ENCODE assay signal across 22 mouse cellular contexts in the genomic region with DNA sequence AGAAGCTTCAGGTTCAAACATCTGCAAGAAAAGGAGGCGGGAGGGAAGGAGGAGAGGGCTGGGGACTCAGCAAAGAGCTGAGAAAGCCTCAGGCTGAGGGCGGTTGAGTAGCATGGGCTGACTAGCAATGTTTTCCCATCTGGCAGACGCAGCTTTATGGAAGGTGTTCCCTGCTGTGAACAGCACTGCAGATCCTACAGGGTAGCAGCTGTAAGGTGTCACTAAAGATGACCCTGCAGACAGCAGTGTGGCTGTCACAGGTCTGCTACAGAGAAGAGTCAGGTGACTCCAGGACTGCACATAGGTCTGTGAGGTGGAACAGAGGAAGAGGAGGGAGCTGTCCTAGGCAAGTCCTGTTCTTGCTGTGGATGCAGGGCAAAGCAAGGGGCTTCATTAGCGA. TPM values are rescaled to one million over a fixed set of nuclear protein-coding genes. Genes with fewer than 3 reads are reported as not detected.
DNase-seq lines count a peak whose midpoint lies in the region; ATAC-seq and TF ChIP-seq lines count a peak whose summit lies in the region.
"Had no signal": no experiment of that assay in that cellular context is flagged by ENCODE, and none has a peak within 500 bp of the region (broad histone marks: within the 10 kb centered on the region; RNA-seq: fewer than 3 reads in every experiment).

No protein-coding gene starts in this region.

- TF ChIP-seq POLR2A in kidney, adult 2 months (IDR thresholded peaks at IDR 0.05; ENCODE audit: low read depth, low read length), result no peak

- ATAC-seq in forebrain, embryonic 13.5 days, result peak; percentile 51; the same call in 1 of the 2 replicates
- no peak for ATAC-seq in forebrain, embryonic 15.5 days (replicated peaks)
- ATAC-seq in midbrain, embryonic 12.5 days (ENCODE audit: low FRiP score, low read depth), result peak; percentile 19; the same call in 1 of the 2 replicates
- ATAC-seq in midbrain, embryonic 14.5 days (ENCODE audit: low FRiP score, low TSS enrichment), result no peak
- ATAC-seq in hindbrain, embryonic 14.5 days (ENCODE audit: low FRiP score), result peak; percentile 65; the same call in 1 of the 2 replicates

- WGBS in forebrain, embryonic 13.5 days, result 44% methylated on average over 4 of the region's 4 CpGs
- WGBS in forebrain, embryonic 15.5 days, result 33% methylated on average over 4 of the region's 4 CpGs
- 54% methylated on average over 4 of the region's 4 CpGs for WGBS in midbrain, embryonic 12.5 days
- 52% methylated on average over 4 of the region's 4 CpGs for WGBS in midbrain, embryonic 14.5 days
- WGBS in hindbrain, embryonic 14.5 days, result 43% methylated on average over 4 of the region's 4 CpGs
- WGBS in kidney, adult 2 months, result 44% methylated on average over 4 of the region's 4 CpGs

- no peak for DNase-seq in midbrain, embryonic 14.5 days
- DNase-seq in hindbrain, embryonic 14.5 days (ENCODE audit: low spot score), result no peak
- peak; percentile 35 for DNase-seq in retina, postnatal 1 day
- no peak for DNase-seq in kidney, adult 2 months
- DNase-seq: adrenal gland, postnatal 10 days; cerebellum, adult 18-20 months; cerebellum, postnatal 25 days; gastrocnemius, postnatal 36 days; kidney, adult 11 months; liver, embryonic 13.5 days; right cerebral cortex, postnatal 14 days; spleen, adult 18-20 months; thymus, postnatal 36 days had no signal

- no peak overlapping the region for H3K4me2 ChIP-seq in forebrain, embryonic 13.5 days
- H3K4me2 ChIP-seq in forebrain, embryonic 15.5 days (replicated peaks), result no peak overlapping the region
- no peak overlapping the region for H3K4me2 ChIP-seq in midbrain, embryonic 12.5 days (replicated peaks)
- H3K4me2 ChIP-seq in midbrain, embryonic 14.5 days (ENCODE audit: low read length), result no peak overlapping the region
- H3K4me2 ChIP-seq in hindbrain, embryonic 14.5 days (replicated peaks), result no peak overlapping the region
- H3K4me2 ChIP-seq: embryonic facial prominence, embryonic 13.5 days; hindbrain, embryonic 15.5 days; liver, embryonic 13.5 days; lung, embryonic 15.5 days had no signal

- no peak overlapping the region for H3K4me3 ChIP-seq in forebrain, embryonic 13.5 days
- no peak overlapping the region for H3K4me3 ChIP-seq in forebrain, embryonic 15.5 days
- H3K4me3 ChIP-seq in midbrain, embryonic 12.5 days, result no peak overlapping the region
- no peak overlapping the region for H3K4me3 ChIP-seq in midbrain, embryonic 14.5 days (replicated peaks; ENCODE audit: low read depth, low read length)
- H3K4me3 ChIP-seq in hindbrain, embryonic 14.5 days (replicated peaks; ENCODE audit: low read length), result no peak overlapping the region
- no peak overlapping the region for H3K4me3 ChIP-seq in kidney, adult 2 months (ENCODE audit: insufficient read depth, low read depth, low read length)
- H3K4me3 ChIP-seq: embryonic facial prominence, embryonic 13.5 days; hindbrain, embryonic 15.5 days; liver, embryonic 13.5 days; lung, embryonic 15.5 days had no signal

- no peaks in the 10 kb centered on the region for H3K4me1 ChIP-seq in forebrain, embryonic 13.5 days
- H3K4me1 ChIP-seq in forebrain, embryonic 15.5 days, result no peaks in the 10 kb centered on the region
- H3K4me1 ChIP-seq in midbrain, embryonic 12.5 days, result 0 out of 2 replicates have a peak, but pooled peaks cover 10% of the 10 kb centered on the region
- H3K4me1 ChIP-seq in midbrain, embryonic 14.5 days (ENCODE audit: control insufficient read depth, insufficient read depth, low read length), result no peaks in the 10 kb centered on the region
- no peaks in the 10 kb centered on the region for H3K4me1 ChIP-seq in hindbrain, embryonic 14.5 days (replicated peaks; ENCODE audit: control insufficient read depth, insufficient read depth, low read length)
- H3K4me1 ChIP-seq in kidney, adult 2 months (ENCODE audit: control insufficient read depth, insufficient read depth, low read length), result no peaks in the 10 kb centered on the region
- H3K4me1 ChIP-seq: liver, embryonic 13.5 days; lung, embryonic 15.5 days had no signal

- no peak overlapping the region for H3K27ac ChIP-seq in forebrain, embryonic 13.5 days
- no peak overlapping the region for H3K27ac ChIP-seq in forebrain, embryonic 15.5 days (replicated peaks)
- H3K27ac ChIP-seq in midbrain, embryonic 12.5 days (replicated peaks), result 0 out of 2 replicates have a peak overlapping the region, but pooled peaks have one; percentile 25
- no peak overlapping the region for H3K27ac ChIP-seq in midbrain, embryonic 14.5 days (replicated peaks; ENCODE audit: low read depth, low read length)
- H3K27ac ChIP-seq in hindbrain, embryonic 14.5 days, result no peak overlapping the region
- H3K27ac ChIP-seq in kidney, adult 2 months (ENCODE audit: insufficient read depth, low read depth, low read length), result no peak overlapping the region
- H3K27ac ChIP-seq: embryonic facial prominence, embryonic 13.5 days; hindbrain, embryonic 15.5 days; kidney, postnatal 0 days; liver, embryonic 13.5 days; lung, embryonic 15.5 days; macrophage had no signal

- no peaks in the 10 kb centered on the region for H3K36me3 ChIP-seq in forebrain, embryonic 13.5 days (ENCODE audit: poor library complexity, severe bottlenecking)
- H3K36me3 ChIP-seq in forebrain, embryonic 15.5 days, result no peaks in the 10 kb centered on the region
- no peaks in the 10 kb centered on the region for H3K36me3 ChIP-seq in midbrain, embryonic 12.5 days
- no peaks in the 10 kb centered on the region for H3K36me3 ChIP-seq in midbrain, embryonic 14.5 days (ENCODE audit: control insufficient read depth, insufficient read depth, low read length)
- no peaks in the 10 kb centered on the region for H3K36me3 ChIP-seq in hindbrain, embryonic 14.5 days (replicated peaks; ENCODE audit: control insufficient read depth, insufficient read depth)
- H3K36me3 ChIP-seq in kidney, adult 2 months (ENCODE audit: control insufficient read depth, insufficient read depth, low read length), result no peaks in the 10 kb centered on the region
- H3K36me3 ChIP-seq: embryonic facial prominence, embryonic 13.5 days; hindbrain, embryonic 15.5 days; liver, embryonic 13.5 days; lung, embryonic 15.5 days had no signal

- TF ChIP-seq CTCF in kidney, adult 2 months (conservative IDR thresholded peaks at IDR 0.05; ENCODE audit: insufficient read depth, insufficient read length, low read depth, low read length), result no peak

- no peak overlapping the region for H3K9ac ChIP-seq in forebrain, embryonic 13.5 days
- no peak overlapping the region for H3K9ac ChIP-seq in forebrain, embryonic 15.5 days (replicated peaks)
- no peak overlapping the region for H3K9ac ChIP-seq in midbrain, embryonic 12.5 days (replicated peaks)
- H3K9ac ChIP-seq in midbrain, embryonic 14.5 days (replicated peaks; ENCODE audit: low read length), result no peak overlapping the region
- H3K9ac ChIP-seq in hindbrain, embryonic 14.5 days, result no peak overlapping the region
- H3K9ac ChIP-seq: embryonic facial prominence, embryonic 13.5 days; hindbrain, embryonic 15.5 days; liver, embryonic 13.5 days; lung, embryonic 15.5 days had no signal

- H3K9me3 ChIP-seq in forebrain, embryonic 13.5 days (replicated peaks), result no peaks in the 10 kb centered on the region
- H3K9me3 ChIP-seq in forebrain, embryonic 15.5 days, result no peaks in the 10 kb centered on the region
- H3K9me3 ChIP-seq in midbrain, embryonic 12.5 days, result no peaks in the 10 kb centered on the region
- H3K9me3 ChIP-seq in midbrain, embryonic 14.5 days (ENCODE audit: control insufficient read depth, low read length), result no peaks in the 10 kb centered on the region
- no peaks in the 10 kb centered on the region for H3K9me3 ChIP-seq in hindbrain, embryonic 14.5 days (ENCODE audit: control insufficient read depth, low read length)
- H3K9me3 ChIP-seq: embryonic facial prominence, embryonic 13.5 days; hindbrain, embryonic 15.5 days; lung, embryonic 15.5 days had no signal

- H3K27me3 ChIP-seq in forebrain, embryonic 13.5 days, result no peaks in the 10 kb centered on the region
- H3K27me3 ChIP-seq in forebrain, embryonic 15.5 days, result no peaks in the 10 kb centered on the region
- no peaks in the 10 kb centered on the region for H3K27me3 ChIP-seq in midbrain, embryonic 12.5 days
- no peaks in the 10 kb centered on the region for H3K27me3 ChIP-seq in midbrain, embryonic 14.5 days (ENCODE audit: control insufficient read depth, insufficient read depth, low read length)
- H3K27me3 ChIP-seq in hindbrain, embryonic 14.5 days (ENCODE audit: control insufficient read depth, insufficient read depth, low read length), result no peaks in the 10 kb centered on the region
- H3K27me3 ChIP-seq in kidney, adult 2 months (replicated peaks; ENCODE audit: control insufficient read depth, insufficient read depth, low read length), result no peaks in the 10 kb centered on the region
- H3K27me3 ChIP-seq: embryonic facial prominence, embryonic 13.5 days; hindbrain, embryonic 15.5 days; liver, embryonic 13.5 days; lung, embryonic 15.5 days had no signal

RNA-seq across cellular contexts. Expression of a gene that starts 11.2 kb away (rescaled TPM):
- polyA plus RNA-seq in forebrain, embryonic 13.5 days (2015; fragmentation: Nextera tagmentation; extraction: Ambion mirVana), result 30.4 and 30.5 TPM in 2 replicates
- 73.9 and 76.7 TPM in 2 replicates for polyA plus RNA-seq in forebrain, embryonic 15.5 days (2015; fragmentation: Nextera tagmentation; extraction: Ambion mirVana)
- 25.5 and 25.6 TPM in 2 replicates for polyA plus RNA-seq in midbrain, embryonic 12.5 days (2016; fragmentation: Nextera tagmentation; extraction: Ambion mirVana)
- polyA plus RNA-seq in midbrain, embryonic 14.5 days (2014; fragmentation: Nextera tagmentation; extraction: Ambion mirVana), result 31.5 and 43.0 TPM in 2 replicates
- polyA plus RNA-seq in hindbrain, embryonic 14.5 days (2014; fragmentation: Nextera tagmentation; extraction: Ambion mirVana), result 59.1 and 60.3 TPM in 2 replicates
- 0.10 and 0.16 TPM in 2 replicates for polyA plus RNA-seq in kidney, adult 2 months (2012; rRNA removed)
- polyA plus RNA-seq: C2C12, macrophage had no signal

Comparison
In these comparisons a context has a peak if more than half of its experiments do, and no peak if none do; other contexts are left out.
1. ATAC-seq: peak in forebrain, embryonic 13.5 days (single experiment), midbrain, embryonic 12.5 days (single experiment) and hindbrain, embryonic 14.5 days (single experiment); none in forebrain, embryonic 15.5 days (single experiment) and midbrain, embryonic 14.5 days (single experiment).
2. RNA of a gene that starts 11.2 kb away (polyA plus RNA-seq): 73.9 to 76.7 TPM in forebrain, embryonic 15.5 days, 59.1 to 60.3 TPM in hindbrain, embryonic 14.5 days, 31.5 to 43.0 TPM in midbrain, embryonic 14.5 days, 30.4 to 30.5 TPM in forebrain, embryonic 13.5 days and 25.5 to 25.6 TPM in midbrain, embryonic 12.5 days; 0.10 to 0.16 TPM in kidney, adult 2 months; every median in the first group is over 10 times any median in the second.